Comparison of ENCODE assay signal across 31 mouse cellular contexts in genomic region chr13:38015591-38015990, GRCm38 (mm10).
"Had no signal": no experiment of that assay in that cellular context is flagged by ENCODE, and none has a peak within 500 bp of the region (broad histone marks: within the 10 kb centered on the region; RNA-seq: fewer than 3 reads in every experiment).

No protein-coding gene starts in this region.

- H3K36me3 ChIP-seq: heart, embryonic 10.5 days; heart, embryonic 12.5 days; heart, embryonic 13.5 days; heart, embryonic 15.5 days; hindbrain, embryonic 10.5 days; hindbrain, embryonic 12.5 days; hindbrain, embryonic 13.5 days; hindbrain, embryonic 15.5 days; intestine, embryonic 15.5 days; kidney, embryonic 15.5 days had no signal

- H3K27me3 ChIP-seq: heart, embryonic 12.5 days; heart, embryonic 13.5 days; heart, embryonic 15.5 days; hindbrain, embryonic 12.5 days; hindbrain, embryonic 13.5 days; hindbrain, embryonic 15.5 days; intestine, embryonic 15.5 days; kidney, embryonic 15.5 days had no signal

- H3K4me1 ChIP-seq: heart, embryonic 10.5 days; heart, embryonic 12.5 days; heart, embryonic 13.5 days; heart, embryonic 15.5 days; hindbrain, embryonic 10.5 days; hindbrain, embryonic 12.5 days; hindbrain, embryonic 13.5 days; hindbrain, embryonic 15.5 days; intestine, embryonic 15.5 days; kidney, embryonic 15.5 days had no signal

- DNase-seq: heart, postnatal 10 days; heart, postnatal 14 days; heart, postnatal 36 days; heart, postnatal 4 days; kidney, adult 11 months; kidney, adult 18-20 months; kidney, adult 2 months; kidney, adult 8-10 months; kidney, adult 9 months; kidney, postnatal 10 days; kidney, postnatal 14 days; kidney, postnatal 25 days; kidney, postnatal 36 days; kidney, postnatal 4 days; layer of hippocampus, adult 9-11 months; layer of hippocampus, postnatal 36 days had no signal

- H3K27ac ChIP-seq: heart, embryonic 10.5 days; heart, embryonic 13.5 days; heart, embryonic 15.5 days; hindbrain, embryonic 10.5 days; hindbrain, embryonic 12.5 days; hindbrain, embryonic 13.5 days; hindbrain, embryonic 14.5 days; hindbrain, embryonic 15.5 days; hindbrain, postnatal 0 days; intestine, embryonic 15.5 days; kidney, embryonic 15.5 days; kidney, postnatal 0 days; layer of hippocampus, adult 2 months; left cerebral cortex, adult 2 months had no signal

- H3K4me3 ChIP-seq: heart, embryonic 10.5 days; heart, embryonic 12.5 days; heart, embryonic 13.5 days; heart, embryonic 15.5 days; hindbrain, embryonic 10.5 days; hindbrain, embryonic 12.5 days; hindbrain, embryonic 13.5 days; hindbrain, embryonic 15.5 days; intestine, embryonic 15.5 days; kidney, embryonic 15.5 days; layer of hippocampus, adult 2 months; left cerebral cortex, adult 2 months had no signal

- H3K9ac ChIP-seq: heart, embryonic 12.5 days; heart, embryonic 13.5 days; heart, embryonic 15.5 days; hindbrain, embryonic 12.5 days; hindbrain, embryonic 13.5 days; hindbrain, embryonic 14.5 days; hindbrain, embryonic 15.5 days; intestine, embryonic 15.5 days; kidney, embryonic 15.5 days had no signal

- H3K9me3 ChIP-seq: heart, embryonic 10.5 days; heart, embryonic 15.5 days; hindbrain, embryonic 13.5 days; hindbrain, embryonic 15.5 days; intestine, embryonic 15.5 days; kidney, embryonic 15.5 days had no signal
